ENCODE assay signal across 10 mouse cellular contexts in the genomic region with DNA sequence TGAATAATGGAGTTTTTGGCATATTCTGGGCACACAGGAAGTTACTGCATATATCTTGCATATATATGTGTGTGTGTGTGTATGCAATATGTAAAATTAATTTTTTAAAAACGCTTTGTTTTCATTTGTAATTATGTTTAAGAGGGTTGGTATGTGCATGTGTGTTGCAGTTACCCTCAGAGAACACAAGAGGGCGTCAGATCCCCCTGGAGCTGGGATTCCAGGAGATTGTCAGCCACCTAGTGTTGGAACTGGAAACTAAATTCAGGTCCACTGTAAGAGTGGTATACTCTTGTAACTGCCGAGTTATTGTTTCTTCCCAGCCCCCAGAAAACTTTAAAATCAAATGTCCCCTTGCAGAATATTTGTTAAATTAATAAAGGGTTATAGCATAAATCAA. TPM values are rescaled to one million over a fixed set of nuclear protein-coding genes. Genes with fewer than 3 reads are reported as not detected.
DNase-seq lines count a peak whose midpoint lies in the region; TF ChIP-seq lines count a peak whose summit lies in the region.
"Had no signal": no experiment of that assay in that cellular context is flagged by ENCODE, and none has a peak within 500 bp of the region (broad histone marks: within the 10 kb centered on the region; RNA-seq: fewer than 3 reads in every experiment).

No protein-coding gene starts in this region.

- no peak overlapping the region for H3K27ac ChIP-seq in cerebellum, adult 2 months (ENCODE audit: insufficient read depth, low read length)
- H3K27ac ChIP-seq: hindbrain, embryonic 15.5 days had no signal

- no peak for TF ChIP-seq POLR2A in cerebellum, adult 2 months (IDR thresholded peaks at IDR 0.05; ENCODE audit: borderline replicate concordance, insufficient read depth, low read length)
- TF ChIP-seq POLR2A in lung, adult 2 months (IDR thresholded peaks at IDR 0.05; ENCODE audit: borderline replicate concordance, extremely low read depth, low read depth, low read length): no peak

- 53% methylated on average over 3 of the region's 3 CpGs for whole genome bisulfite sequencing in cerebellum, adult 2 months
- WGBS in lung, adult 2 months: 66% methylated on average over 3 of the region's 3 CpGs

- peak; percentile 51 for TF ChIP-seq CTCF in cerebellum, adult 2 months (IDR thresholded peaks at IDR 0.05; ENCODE audit: borderline replicate concordance, insufficient read depth, low read depth, low read length)
- TF ChIP-seq CTCF in lung, adult 2 months (IDR thresholded peaks at IDR 0.05; ENCODE audit: insufficient read depth, low read length): peak; percentile 69

- H3K4me1 ChIP-seq in cerebellum, adult 2 months (ENCODE audit: control insufficient read depth, insufficient read depth, low read length): no peaks in the 10 kb centered on the region
- H3K4me1 ChIP-seq in lung, adult 2 months (ENCODE audit: control insufficient read depth, insufficient read depth, low read length): no peaks in the 10 kb centered on the region
- H3K4me1 ChIP-seq: hindbrain, embryonic 15.5 days had no signal

- DNase-seq in cerebellum, adult 2 months: no peak
- DNase-seq in cerebellum, adult 9-10 months: no peak
- DNase-seq in lung, adult 2 months: no peak
- DNase-seq in lung, adult 18-20 months: no peak
- peak; percentile 65 for DNase-seq in embryo, embryonic 11 days
- peak; percentile 50 for DNase-seq in splenic B cell, adult 2 months (ENCODE audit: low read depth, low spot score)
- DNase-seq in urinary bladder, postnatal 14 days (ENCODE audit: low spot score): no peak
- no peak for DNase-seq in cerebellum, adult 11 months

- no peaks in the 10 kb centered on the region for H3K27me3 ChIP-seq in cerebellum, adult 2 months (ENCODE audit: control insufficient read depth, insufficient read depth, low read length)
- H3K27me3 ChIP-seq in splenic B cell, adult 2 months (ENCODE audit: control insufficient read depth, insufficient read depth, low read length, poor library complexity, severe bottlenecking): no peaks in the 10 kb centered on the region
- H3K27me3 ChIP-seq: hindbrain, embryonic 15.5 days had no signal

- no peaks in the 10 kb centered on the region for H3K36me3 ChIP-seq in splenic B cell, adult 2 months (ENCODE audit: control insufficient read depth, insufficient read depth, low read length, poor library complexity, severe bottlenecking)
- H3K36me3 ChIP-seq: hindbrain, embryonic 15.5 days had no signal

- H3K4me3 ChIP-seq in cerebellum, adult 2 months (replicated peaks; ENCODE audit: insufficient read depth, low read depth, low read length): no peak overlapping the region
- no peak overlapping the region for H3K4me3 ChIP-seq in lung, adult 2 months (replicated peaks; ENCODE audit: extremely low read depth, low read depth, low read length)
- H3K4me3 ChIP-seq: hindbrain, embryonic 15.5 days; myocyte had no signal

RNA-seq across cellular contexts. Expression of a gene that starts 46.6 kb away (rescaled TPM):
- 24.8 and 26.6 TPM in 2 replicates for polyA plus RNA-seq in cerebellum, adult 2 months (2012; rRNA removed)
- polyA plus RNA-seq in lung, adult 2 months (2012; rRNA removed): 10.9 and 15.5 TPM in 2 replicates

Comparison
In these comparisons a context has a peak if more than half of its experiments do, and no peak if none do; other contexts are left out.
1. DNase-seq: peak in embryo, embryonic 11 days (single experiment) and splenic B cell, adult 2 months (single experiment); none in cerebellum, adult 2 months (0 of 2), cerebellum, adult 9-10 months (single experiment), lung, adult 2 months (single experiment), lung, adult 18-20 months (0 of 2), urinary bladder, postnatal 14 days (single experiment) and cerebellum, adult 11 months (single experiment).